Mouse (Mus musculus): ENCODE measurements around the gene Poc1b.
"Not testable (repeated sequence)": the region's sequence is repeated elsewhere in the genome, so short reads cannot be mapped to it uniquely, and the experiment has no call there.

Poc1b gene

GRCm38 (mm10) chr10:99194451-99195055 is 87.7 kb downstream of the Poc1b start:
- no peak for DNase-seq (ENCODE audit: low read depth, low spot score)

- no peak for DNase-seq (ENCODE audit: low read depth, low spot score)
Observed at GRCm38 (mm10) chr10:99196556-99196955, 89.7 kb downstream of the Poc1b start.

GRCm38 (mm10) chr10:99197125-99197524 is 90.3 kb downstream of the Poc1b start:
- no peak for DNase-seq (ENCODE audit: low read depth, low spot score)

- no peak for DNase-seq (ENCODE audit: low read depth, low spot score)
Observed at GRCm38 (mm10) chr10:99197607-99198305, 90.9 kb downstream of the Poc1b start.

- DNase-seq (ENCODE audit: low read depth, low spot score) = no peak
Observed at GRCm38 (mm10) chr10:99198946-99199345, 92.1 kb downstream of the Poc1b start.

- no peak for DNase-seq (ENCODE audit: low read depth, low spot score)
Observed at GRCm38 (mm10) chr10:99200944-99201343, 94.1 kb downstream of the Poc1b start.

GRCm38 (mm10) chr10:99201786-99202185 is 95.0 kb downstream of the Poc1b start:
- DNase-seq (ENCODE audit: low read depth, low spot score) = no peak

- DNase-seq (ENCODE audit: low read depth, low spot score) = no peak
Observed at GRCm38 (mm10) chr10:99202363-99202762, 95.5 kb downstream of the Poc1b start.

GRCm38 (mm10) chr10:99203163-99203562 is 96.3 kb downstream of the Poc1b start:
- DNase-seq (ENCODE audit: low read depth, low spot score) = no peak

GRCm38 (mm10) chr10:99203577-99204487 is 97.0 kb downstream of the Poc1b start:
- no peak for DNase-seq (ENCODE audit: low read depth, low spot score)

GRCm38 (mm10) chr10:99204553-99204952 is 97.7 kb downstream of the Poc1b start:
- no peak for DNase-seq (ENCODE audit: low read depth, low spot score)

- DNase-seq (ENCODE audit: low read depth, low spot score) = no peak
Observed at GRCm38 (mm10) chr10:99207121-99207520, 100.3 kb downstream of the Poc1b start.

- no peak for DNase-seq (ENCODE audit: low read depth, low spot score)
Observed at GRCm38 (mm10) chr10:99209146-99209800, 102.4 kb downstream of the Poc1b start.

GRCm38 (mm10) chr10:99211021-99211420 is 104.2 kb downstream of the Poc1b start:
- no peak for DNase-seq (ENCODE audit: low read depth, low spot score)

GRCm38 (mm10) chr10:99211503-99212265 is 104.8 kb downstream of the Poc1b start:
- no peak for DNase-seq (ENCODE audit: low read depth, low spot score)

- no peak for DNase-seq (ENCODE audit: low read depth, low spot score)
Observed at GRCm38 (mm10) chr10:99214421-99215299, 107.8 kb downstream of the Poc1b start.

GRCm38 (mm10) chr10:99216570-99216969 is 109.7 kb downstream of the Poc1b start:
- DNase-seq (ENCODE audit: low read depth, low spot score) = not testable (repeated sequence)

- DNase-seq (ENCODE audit: low read depth, low spot score) = no peak
Observed at GRCm38 (mm10) chr10:99221540-99221939, 114.7 kb downstream of the Poc1b start.

GRCm38 (mm10) chr10:99222726-99223125 is 115.9 kb downstream of the Poc1b start:
- DNase-seq (ENCODE audit: low read depth, low spot score) = no peak

GRCm38 (mm10) chr10:99224218-99224617 is 117.4 kb downstream of the Poc1b start:
- no peak for DNase-seq (ENCODE audit: low read depth, low spot score)
